Mouse (Mus musculus): ENCODE measurements around the gene Twnk. TPM values are rescaled to one million over a fixed set of nuclear protein-coding genes. Genes with fewer than 3 reads are reported as not detected.

The Twnk gene
- total and polyA plus RNA-seq, 3 experiments, result 11.9 to 32.1 (median 29.3) TPM

DNA sequence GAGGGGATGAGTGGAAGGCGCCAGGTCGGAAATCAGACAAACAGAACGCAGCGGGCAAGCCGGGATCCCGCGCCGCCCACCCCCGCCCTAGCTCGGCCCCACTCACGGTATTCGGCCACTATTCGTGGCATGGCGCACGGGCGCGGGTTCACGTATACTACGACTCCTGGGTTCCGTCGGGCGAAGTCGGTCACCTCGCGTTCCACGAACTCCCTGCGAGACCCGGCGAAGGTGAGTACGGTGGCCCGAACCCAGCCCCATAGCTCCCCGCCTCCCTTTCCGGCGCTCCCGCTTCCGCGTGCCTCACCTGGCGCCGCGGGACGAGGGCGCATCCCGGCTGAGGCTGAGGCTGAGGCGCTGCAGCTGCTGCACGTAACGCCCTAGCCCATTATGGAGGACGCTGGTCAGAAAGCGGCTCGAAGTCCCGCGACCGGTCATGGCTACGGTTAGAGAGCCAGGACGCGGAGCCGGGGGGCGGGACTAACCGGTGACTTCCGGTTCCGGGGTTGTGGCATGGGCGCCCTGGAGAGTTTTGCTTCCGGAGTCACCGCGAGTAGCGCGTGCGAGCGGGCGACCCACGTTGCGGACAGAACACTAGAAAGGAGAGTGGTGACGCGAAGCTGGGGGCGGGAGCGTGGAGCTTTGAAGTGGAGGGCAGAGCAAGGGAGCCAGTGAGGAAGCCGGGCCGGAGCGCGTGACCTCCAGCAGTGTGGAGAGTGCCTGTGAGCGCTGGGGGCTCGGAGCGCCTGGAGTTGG, 672 bp downstream of the Twnk start, which contains the start of gene Mrpl43:
Mrpl43 (minus strand) TSS at position 486 of the 756 bp plus-strand sequence.
- no peaks in the 10 kb centered on the region for H3K27me3 ChIP-seq (ENCODE audit: control insufficient read depth, insufficient read depth, low read length)
- H3K36me3 ChIP-seq (ENCODE audit: control insufficient read depth, insufficient read depth, low read length), result peaks cover 4% of the 10 kb centered on the region; the same call in 1 of the 2 replicates
- peak within 1 kb of the TSS; percentile 76 for H3K27ac ChIP-seq
- H3K4me3 ChIP-seq, result peak within 1 kb of the TSS; percentile 98
- H3K9ac ChIP-seq (ENCODE audit: low read depth, low read length), result peak within 1 kb of the TSS; percentile 78
- intact Hi-C loops (cut with DNase I), result no loop called here
- DNase-seq, result peak; percentile 95 to 98
- TF ChIP-seq POLR2A (IDR thresholded peaks at IDR 0.05; ENCODE audit: insufficient read depth, low read depth, low read length) (peak; percentile 47), EP300 (IDR thresholded peaks at IDR 0.05; ENCODE audit: insufficient read depth, low read depth, low read length) (no peak)
- peaks cover 3% of the 10 kb centered on the region for H3K4me1 ChIP-seq (ENCODE audit: control insufficient read depth, insufficient read depth, low read length)
- WGBS, result under 1% methylated on average over 82 of the region's 82 CpGs
- H3K79me2 ChIP-seq (replicated peaks; ENCODE audit: control insufficient read depth, insufficient read depth, low read length), result no peaks in the 10 kb centered on the region

DNA sequence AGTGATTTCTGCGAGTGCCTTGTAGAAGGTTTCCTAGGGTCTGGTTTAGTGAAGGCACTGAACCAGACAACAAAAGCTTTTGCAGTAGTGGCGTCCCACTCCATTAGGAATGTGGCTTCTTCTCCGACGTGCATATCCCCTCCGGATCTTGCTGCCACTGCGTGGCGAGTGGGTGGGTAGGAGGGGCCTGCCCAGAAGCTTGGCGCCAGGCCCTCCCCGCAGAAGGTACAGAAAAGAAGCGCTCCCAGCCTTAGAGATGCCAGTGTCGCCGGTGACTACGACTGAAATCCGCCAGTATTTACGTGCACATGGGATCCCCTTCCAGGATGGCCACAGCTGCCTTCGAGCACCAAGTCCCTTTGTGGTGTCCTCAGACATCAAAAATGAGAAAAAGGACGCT, 1.6 kb downstream of the Twnk start:
- Histone ChIP-seq H3K36me3 (ENCODE audit: control insufficient read depth, insufficient read depth, low read length) (peaks cover 4% of the 10 kb centered on the region; the same call in 1 of the 2 replicates), H3K27me3 (ENCODE audit: control insufficient read depth, insufficient read depth, low read length) (no peaks in the 10 kb centered on the region), H3K9ac (ENCODE audit: low read depth, low read length) (peak overlapping the region; percentile 52), H3K79me2 (replicated peaks; ENCODE audit: control insufficient read depth, insufficient read depth, low read length) (no peaks in the 10 kb centered on the region), H3K27ac (peak overlapping the region; percentile 76), H3K4me1 (ENCODE audit: control insufficient read depth, insufficient read depth, low read length) (peaks cover 3% of the 10 kb centered on the region), H3K4me3 (peak overlapping the region; percentile 98)
- no peak for TF ChIP-seq CTCF (IDR thresholded peaks at IDR 0.05)
- TF ChIP-seq EP300 (IDR thresholded peaks at IDR 0.05; ENCODE audit: insufficient read depth, low read depth, low read length), result no peak
- no peak for TF ChIP-seq POLR2A (IDR thresholded peaks at IDR 0.05; ENCODE audit: insufficient read depth, low read depth, low read length)
- peak in 1 of 2 experiments; percentile 11 for DNase-seq
- intact Hi-C loops (cut with DNase I), result no loop called here
- 20% methylated on average over 17 of the region's 17 CpGs for WGBS

DNA sequence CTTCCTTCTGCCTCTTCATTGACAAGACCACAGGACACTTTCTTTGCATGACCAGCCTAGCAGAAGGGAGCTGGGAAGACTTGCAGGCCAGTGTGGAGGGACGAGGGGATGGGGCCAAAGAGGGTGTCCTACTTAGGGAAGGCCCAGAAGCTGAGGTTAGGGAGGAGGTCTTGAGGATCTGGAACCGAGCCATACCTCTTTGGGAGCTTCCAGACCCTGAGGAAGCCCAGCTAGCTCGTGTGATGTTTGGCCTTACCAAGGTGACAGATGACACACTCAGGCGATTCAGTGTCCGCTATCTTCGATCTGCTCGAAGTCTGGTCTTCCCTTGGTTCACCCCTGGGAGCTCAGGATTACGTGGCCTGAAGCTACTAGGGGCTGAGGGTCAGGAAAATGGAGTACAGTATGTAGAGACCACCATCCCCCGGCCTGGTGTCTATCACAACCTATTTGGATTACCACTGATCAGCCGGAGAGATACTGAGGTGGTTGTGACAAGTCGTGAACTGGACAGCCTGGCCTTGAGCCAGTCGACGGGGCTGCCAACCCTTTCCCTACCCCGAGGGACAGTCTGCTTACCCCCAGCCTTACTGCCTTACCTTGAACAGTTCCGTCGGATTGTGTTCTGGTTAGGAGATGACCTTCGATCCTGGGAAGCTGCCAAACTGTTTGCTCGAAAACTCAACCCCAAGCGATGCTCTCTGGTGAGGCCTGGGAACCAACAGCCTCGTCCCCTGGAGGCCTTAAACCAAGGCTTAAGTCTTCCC, 2.1 kb downstream of the Twnk start:
- peaks cover 4% of the 10 kb centered on the region; the same call in 1 of the 2 replicates for H3K36me3 ChIP-seq (ENCODE audit: control insufficient read depth, insufficient read depth, low read length)
- WGBS, result 63% methylated on average over 20 of the region's 20 CpGs
- intact Hi-C loops (cut with DNase I), result no loop called here

DNA sequence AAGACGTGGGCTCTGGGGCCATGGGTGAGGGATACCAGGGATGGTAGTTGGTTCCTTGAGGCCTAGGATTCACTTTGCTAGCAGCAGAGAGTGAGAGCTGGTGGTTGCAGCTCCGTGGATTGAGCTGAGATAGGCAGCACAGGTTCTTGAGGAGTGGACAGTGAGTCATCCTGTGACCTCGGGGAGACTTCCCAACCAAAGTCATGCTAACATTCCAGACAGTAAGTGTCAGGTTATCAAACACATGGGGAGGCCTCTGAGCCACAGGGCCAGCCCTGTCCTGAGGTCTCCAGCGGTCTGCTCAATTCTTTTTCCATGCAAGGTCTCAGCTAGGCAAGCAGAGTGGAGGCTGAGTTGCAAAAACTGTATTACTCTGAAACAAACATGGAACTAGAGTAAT, 5.2 kb downstream of the Twnk start:
- no peak overlapping the region for H3K9ac ChIP-seq (ENCODE audit: low read depth, low read length)
- DNase-seq, result no peak
- no peak overlapping the region for H3K4me3 ChIP-seq
- H3K27ac ChIP-seq, result no peak overlapping the region
- H3K36me3 ChIP-seq (ENCODE audit: control insufficient read depth, insufficient read depth, low read length), result no peaks in the 10 kb centered on the region
- H3K79me2 ChIP-seq (replicated peaks; ENCODE audit: control insufficient read depth, insufficient read depth, low read length), result no peaks in the 10 kb centered on the region
- TF ChIP-seq EP300 (IDR thresholded peaks at IDR 0.05; ENCODE audit: insufficient read depth, low read depth, low read length) (no peak), POLR2A (IDR thresholded peaks at IDR 0.05; ENCODE audit: insufficient read depth, low read depth, low read length) (no peak), CTCF (IDR thresholded peaks at IDR 0.05) (no peak)
- WGBS, result 77% methylated on average over 4 of the region's 4 CpGs
- H3K4me1 ChIP-seq (ENCODE audit: control insufficient read depth, insufficient read depth, low read length), result peaks cover 6% of the 10 kb centered on the region
- H3K27me3 ChIP-seq (ENCODE audit: control insufficient read depth, insufficient read depth, low read length), result no peaks in the 10 kb centered on the region
- intact Hi-C loops (cut with DNase I), result no loop called here

More for the DNA sequence above, 2.1 kb downstream of the Twnk start:
- Histone ChIP-seq H3K79me2 (replicated peaks; ENCODE audit: control insufficient read depth, insufficient read depth, low read length) (no peaks in the 10 kb centered on the region), H3K9ac (ENCODE audit: low read depth, low read length) (no peak overlapping the region), H3K4me3 (no peak overlapping the region), H3K27me3 (ENCODE audit: control insufficient read depth, insufficient read depth, low read length) (no peaks in the 10 kb centered on the region), H3K4me1 (ENCODE audit: control insufficient read depth, insufficient read depth, low read length) (peaks cover 3% of the 10 kb centered on the region), H3K27ac (no peak overlapping the region)
- TF ChIP-seq EP300 (IDR thresholded peaks at IDR 0.05; ENCODE audit: insufficient read depth, low read depth, low read length) (no peak), CTCF (IDR thresholded peaks at IDR 0.05) (no peak), POLR2A (IDR thresholded peaks at IDR 0.05; ENCODE audit: insufficient read depth, low read depth, low read length) (no peak)
- DNase-seq, result peak in 1 of 2 experiments; percentile 19

DNA sequence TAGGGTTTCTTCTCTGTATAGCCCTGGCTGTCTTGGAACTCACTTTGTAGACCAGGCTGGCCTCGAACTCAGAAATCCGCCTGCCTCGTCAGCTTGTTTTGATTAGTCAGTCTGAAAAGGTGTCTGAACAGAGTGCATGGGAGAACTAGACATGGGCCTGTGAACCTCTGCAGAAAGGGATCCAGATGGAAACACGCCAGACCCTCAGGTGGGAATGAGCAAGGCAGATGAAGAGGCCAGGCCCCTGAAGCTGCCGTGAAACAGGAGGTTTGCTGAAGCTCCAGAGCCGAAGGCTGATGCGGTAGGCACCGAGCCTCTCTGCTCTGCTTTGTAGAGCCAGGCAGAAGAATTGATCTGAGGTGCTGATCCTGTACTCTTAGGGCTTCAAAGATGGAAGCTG, 6.8 kb downstream of the Twnk start:
- intact Hi-C loops (cut with DNase I), result no loop called here
- Histone ChIP-seq H3K9ac (ENCODE audit: low read depth, low read length) (no peak overlapping the region), H3K4me1 (ENCODE audit: control insufficient read depth, insufficient read depth, low read length) (peaks cover 8% of the 10 kb centered on the region), H3K27ac (no peak overlapping the region), H3K36me3 (ENCODE audit: control insufficient read depth, insufficient read depth, low read length) (no peaks in the 10 kb centered on the region), H3K27me3 (ENCODE audit: control insufficient read depth, insufficient read depth, low read length) (no peaks in the 10 kb centered on the region), H3K79me2 (replicated peaks; ENCODE audit: control insufficient read depth, insufficient read depth, low read length) (no peaks in the 10 kb centered on the region), H3K4me3 (no peak overlapping the region)
- no peak for DNase-seq
- no peak for TF ChIP-seq POLR2A (IDR thresholded peaks at IDR 0.05; ENCODE audit: insufficient read depth, low read depth, low read length)
- no peak for TF ChIP-seq EP300 (IDR thresholded peaks at IDR 0.05; ENCODE audit: insufficient read depth, low read depth, low read length)
- TF ChIP-seq CTCF (IDR thresholded peaks at IDR 0.05), result no peak
- 85% methylated on average over 8 of the region's 8 CpGs for WGBS
